Mouse (Mus musculus): Measurements from ENCODE around the gene Exoc6b.
"Not testable (repeated sequence)": the region's sequence is repeated elsewhere in the genome, so short reads cannot be mapped to it uniquely, and the experiment has no call there.

Exoc6b gene

GRCm38 (mm10) chr6:85069023-85069985, at the start of gene Exoc6b:
Gene Exoc6b (minus strand): TSS chr6:85069513.
- DNase-seq: peak; percentile 87

- DNase-seq: peak; percentile 58
Observed at GRCm38 (mm10) chr6:85117545-85118511, 48.5 kb upstream of the Exoc6b start.

DNA sequence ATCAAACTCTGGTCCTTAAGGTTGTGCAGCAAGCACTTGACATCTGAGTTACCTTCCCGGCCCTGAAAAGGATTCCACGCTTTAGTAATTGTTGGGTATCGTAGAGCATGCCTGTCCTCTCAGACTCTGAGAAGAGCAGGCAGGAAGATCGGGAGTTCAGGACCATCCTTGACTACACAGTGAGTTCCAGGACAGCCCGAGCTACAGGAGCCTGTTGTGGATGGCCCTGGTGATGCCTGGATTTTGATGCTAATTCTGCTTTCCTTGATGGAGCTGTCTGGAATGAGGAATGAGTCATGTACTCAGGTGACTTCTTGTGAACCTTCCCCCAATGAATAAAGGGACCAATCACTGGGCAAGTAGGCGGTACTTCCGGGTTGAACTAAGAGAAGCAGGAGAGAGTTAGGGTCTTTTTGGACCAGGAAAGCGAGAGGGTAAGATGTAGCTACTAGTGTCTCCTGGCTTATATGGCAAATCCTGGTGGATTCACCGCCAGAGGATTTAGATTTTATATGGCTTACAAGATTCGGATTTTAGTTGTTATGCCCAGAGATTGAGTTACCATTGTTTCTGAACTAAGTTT, 35.8 kb upstream of the Exoc6b start:
- no peak for DNase-seq

DNA sequence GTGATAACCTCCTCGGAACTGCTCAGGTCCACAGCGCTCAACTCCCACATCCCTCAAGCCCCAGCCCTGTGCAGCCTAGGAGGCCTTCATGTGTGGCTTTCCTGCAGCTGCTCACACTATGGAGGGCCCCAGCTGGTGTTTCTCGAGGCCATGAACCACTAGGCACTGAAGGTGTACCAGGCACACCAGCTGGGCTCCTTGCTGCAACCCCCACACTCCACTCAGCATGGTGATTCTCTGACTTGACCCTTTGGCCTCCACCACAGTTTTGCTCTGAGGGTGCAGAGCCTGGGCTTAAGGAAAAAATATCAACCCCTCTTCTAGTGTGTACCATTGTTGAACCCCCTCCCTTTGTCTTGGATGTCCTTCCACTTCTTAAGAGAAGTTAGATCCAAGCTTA, 34.0 kb upstream of the Exoc6b start:
- no peak for DNase-seq

- no peak for DNase-seq
Observed at GRCm38 (mm10) chr6:85096441-85096840, 27.1 kb upstream of the Exoc6b start.

- no peak for DNase-seq
Observed at GRCm38 (mm10) chr6:85087425-85087824, 18.1 kb upstream of the Exoc6b start.

DNA sequence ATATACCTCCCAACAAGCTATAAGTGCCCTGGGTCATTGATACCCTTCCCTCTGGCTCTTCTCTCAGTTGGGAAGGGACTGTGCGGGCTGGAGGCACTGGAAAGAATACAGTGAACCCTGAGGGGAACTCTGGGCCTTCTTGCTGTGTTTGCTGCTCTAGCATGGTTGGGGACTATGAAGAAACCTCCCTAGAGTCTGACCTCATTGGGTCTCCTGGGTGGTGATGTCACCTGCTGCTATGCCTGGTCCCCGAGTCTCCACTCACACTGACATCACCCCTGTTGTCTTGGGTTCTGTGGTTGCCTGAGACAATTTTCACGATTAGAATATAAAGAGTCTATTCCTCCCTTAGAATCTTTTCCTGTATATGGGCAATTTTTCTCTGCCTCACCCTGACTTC, 17.3 kb upstream of the Exoc6b start:
- no peak for DNase-seq

DNA sequence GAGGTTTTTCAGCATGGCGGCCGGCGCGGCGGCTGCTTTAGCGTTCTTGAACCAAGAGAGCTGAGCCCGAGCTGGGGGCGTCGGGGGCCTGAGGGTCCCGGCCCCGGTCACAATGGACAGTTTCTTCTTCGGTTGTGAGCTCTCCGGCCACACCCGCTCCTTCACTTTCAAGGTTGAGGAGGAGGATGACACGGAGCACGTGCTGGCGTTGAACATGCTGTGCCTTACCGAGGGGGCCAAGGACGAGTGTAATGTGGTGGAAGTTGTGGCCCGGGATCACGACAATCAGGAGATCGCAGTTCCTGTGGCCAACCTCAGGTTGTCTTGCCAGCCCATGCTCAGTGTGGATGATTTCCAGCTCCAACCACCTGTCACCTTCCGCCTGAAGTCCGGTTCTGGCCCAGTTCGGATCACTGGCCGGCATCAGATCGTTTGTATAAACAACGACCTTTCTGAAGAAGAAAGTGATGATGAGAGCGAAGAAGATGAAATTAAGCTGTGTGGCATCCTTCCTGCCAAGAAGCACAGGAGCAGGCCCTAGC, 6.9 kb upstream of the Exoc6b start:
- not testable (repeated sequence) for DNase-seq

- DNase-seq: no peak
Observed at GRCm38 (mm10) chr6:85074996-85075395, 5.7 kb upstream of the Exoc6b start.

DNA sequence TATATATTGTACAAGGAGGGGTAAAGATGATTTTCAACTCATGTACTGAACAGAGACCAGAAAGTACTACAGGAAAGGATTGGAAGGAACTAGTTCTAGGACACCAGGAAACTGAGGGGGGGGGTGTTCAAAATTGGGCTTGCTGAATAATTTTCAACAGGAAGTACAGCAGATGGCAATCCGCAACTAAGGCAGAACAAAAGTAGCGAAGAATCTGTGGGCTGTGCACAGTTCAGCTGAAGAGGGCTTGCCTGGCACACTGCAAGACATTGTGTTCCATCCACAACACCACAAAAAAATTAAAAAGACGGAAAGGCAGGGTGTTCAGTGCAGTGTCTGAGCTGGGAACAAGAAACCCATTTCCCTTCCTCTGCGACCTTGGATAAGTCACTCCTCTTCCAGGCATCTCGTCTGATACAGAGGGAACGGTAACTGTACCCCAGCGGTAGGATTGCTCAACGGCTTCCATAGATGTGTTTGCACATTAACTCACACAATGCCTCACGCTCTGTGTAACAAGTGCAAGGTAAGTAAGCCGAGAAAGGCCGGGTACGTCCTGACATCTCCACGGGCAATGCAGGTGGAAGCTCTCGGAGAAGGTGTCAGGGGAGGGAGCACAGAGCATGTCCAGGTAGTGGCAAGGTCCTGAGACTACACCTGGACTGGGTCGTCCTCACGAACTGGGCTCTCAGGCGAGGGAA, 841 bp downstream of the Exoc6b start:
- DNase-seq: peak; percentile 12

DNA sequence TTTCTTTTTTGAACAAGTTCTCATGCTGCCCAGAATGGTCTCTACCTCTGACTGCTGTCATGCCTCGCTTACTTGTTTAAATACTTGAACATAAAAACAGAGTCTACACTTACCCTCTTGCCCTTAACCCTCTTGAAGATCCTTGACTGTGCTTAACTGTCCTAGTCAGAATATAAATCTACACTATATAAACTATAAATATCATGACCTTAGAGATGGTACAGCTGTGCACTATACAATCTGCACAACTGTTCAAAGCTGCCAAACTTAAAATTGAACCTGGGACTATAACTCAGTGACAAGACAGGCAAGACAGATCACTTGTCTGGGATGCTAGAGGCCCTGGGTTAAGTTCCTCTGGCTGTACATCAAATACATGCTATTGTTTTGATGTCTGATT, 11.7 kb downstream of the Exoc6b start:
- no peak for DNase-seq

DNA sequence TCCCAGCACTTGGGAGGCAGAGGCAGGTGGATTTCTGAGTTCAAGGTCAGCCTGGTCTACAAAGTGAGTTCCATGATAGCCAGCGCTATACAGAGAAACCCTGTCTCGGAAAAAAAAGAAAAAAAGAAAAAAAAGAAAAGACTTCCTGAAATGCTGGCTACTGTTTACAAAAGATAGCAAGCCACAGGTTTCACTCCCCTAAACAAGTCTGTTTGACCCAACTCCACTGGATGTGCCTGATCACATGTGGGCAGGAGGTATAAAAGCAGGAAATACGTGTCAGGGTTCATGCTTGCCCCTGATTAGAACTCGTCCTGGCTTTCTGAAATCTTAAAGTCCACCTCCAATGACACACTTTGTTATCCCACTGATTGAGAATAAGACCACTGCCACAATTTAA, 18.2 kb downstream of the Exoc6b start:
- no peak for DNase-seq

GRCm38 (mm10) chr6:85046531-85046930, 22.8 kb downstream of the Exoc6b start:
- DNase-seq: no peak

DNA sequence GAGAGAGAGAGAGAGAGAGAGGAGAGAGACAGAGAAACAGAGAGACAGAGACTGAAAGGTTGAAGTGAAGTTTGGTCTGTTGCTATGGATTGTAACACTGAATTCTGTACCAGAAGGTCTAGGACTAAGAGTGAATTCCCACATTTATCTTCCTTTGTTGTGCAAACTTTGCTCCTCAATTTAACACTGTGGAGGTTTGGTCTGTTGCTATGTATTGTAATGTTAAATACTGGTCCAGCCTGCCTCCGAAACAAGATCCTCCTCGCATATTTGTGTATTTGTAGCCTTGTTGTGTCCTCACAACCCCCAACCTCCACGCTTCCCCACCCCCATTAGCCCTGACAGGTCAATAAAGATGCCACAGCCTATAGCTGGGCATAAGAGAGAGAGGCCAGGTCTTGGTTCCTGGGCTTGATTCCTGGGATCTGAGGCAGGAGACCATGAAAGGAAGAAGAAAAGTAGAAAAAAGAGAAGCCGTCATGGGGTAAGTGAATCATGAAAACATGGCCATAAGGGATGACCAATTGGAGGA, 24.6 kb downstream of the Exoc6b start:
- DNase-seq: no peak

- DNase-seq: peak; percentile 56
Observed at GRCm38 (mm10) chr6:85037677-85038076, 31.6 kb downstream of the Exoc6b start.

- no peak for DNase-seq
Observed at GRCm38 (mm10) chr6:85029671-85030070, 39.6 kb downstream of the Exoc6b start.

DNA sequence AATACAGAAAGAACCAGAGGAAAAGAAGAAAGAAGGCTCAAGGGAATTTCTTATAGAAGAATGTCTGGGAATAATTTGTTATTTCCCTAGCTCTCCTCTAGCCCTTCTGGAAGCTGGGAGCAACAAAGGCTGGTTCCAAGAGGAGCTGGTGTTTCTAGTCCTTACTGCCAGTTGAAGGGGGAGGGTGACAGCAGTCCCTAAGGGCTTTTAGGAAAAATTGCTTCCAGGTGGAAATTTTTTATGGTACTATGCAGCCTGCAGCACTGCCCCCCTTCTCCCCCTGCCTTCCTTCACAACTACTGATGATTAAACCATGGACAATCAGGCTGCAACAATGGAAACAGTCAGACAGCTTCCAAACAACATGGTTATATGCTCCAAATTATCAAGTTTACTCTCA, 44.9 kb downstream of the Exoc6b start:
- DNase-seq: no peak

- DNase-seq: no peak
Observed at GRCm38 (mm10) chr6:85017011-85017410, 52.3 kb downstream of the Exoc6b start.

- DNase-seq: no peak
Observed at GRCm38 (mm10) chr6:85013906-85014305, 55.4 kb downstream of the Exoc6b start.

DNA sequence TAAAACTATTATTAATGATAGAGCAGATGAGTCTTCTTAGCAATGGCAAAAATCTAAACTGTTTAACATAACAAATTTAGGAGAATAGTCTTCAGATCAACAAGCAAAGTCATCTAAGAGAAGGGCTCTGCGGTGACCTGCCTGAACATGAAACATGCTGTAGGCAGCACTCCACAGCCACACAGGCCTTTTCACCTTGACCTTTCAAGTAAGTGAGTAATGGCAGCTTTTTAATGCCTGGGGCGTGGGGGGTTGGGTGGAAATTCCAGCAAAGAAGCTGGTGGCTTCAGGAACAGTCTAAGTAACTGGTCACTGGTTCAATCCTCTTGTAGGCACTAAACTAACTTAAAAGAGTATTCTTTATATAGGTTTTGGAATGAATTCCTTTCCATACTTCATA, 58.9 kb downstream of the Exoc6b start:
- DNase-seq: no peak

GRCm38 (mm10) chr6:84995418-84995817, 73.9 kb downstream of the Exoc6b start:
- DNase-seq: no peak

DNA sequence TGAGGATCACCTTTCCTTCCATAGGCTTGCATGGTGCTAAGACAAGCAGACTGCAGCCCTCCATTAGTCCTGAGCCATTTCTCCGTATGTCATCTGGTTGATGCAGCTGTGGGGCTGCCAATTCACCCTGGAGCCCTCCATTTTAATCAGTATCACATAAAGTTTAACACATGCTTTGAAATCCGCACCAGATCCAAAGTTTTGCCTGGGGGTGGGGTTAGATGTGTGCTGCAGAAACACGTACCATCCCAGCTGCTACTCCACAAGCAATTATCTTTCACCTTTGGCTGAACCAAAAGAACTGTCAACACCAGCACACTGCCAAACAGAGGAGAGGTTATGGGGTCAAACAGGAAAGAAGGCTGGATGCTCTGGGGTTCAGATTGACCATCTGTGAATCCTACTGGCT, 92.7 kb downstream of the Exoc6b start:
- no peak for DNase-seq

Measured in thymus, postnatal 25 days (tissue).